Mouse (Mus musculus) gonadal fat pad, adult 2 months (tissue): ENCODE data around the gene Nrxn1. TPM values are rescaled to one million over a fixed set of nuclear protein-coding genes. Genes with fewer than 3 reads are reported as not detected.

Source experiments
- DNase-seq: peaks from one replicate; pipeline ENCODE4 v3.0.0-alpha.2; 2012; ENCODE audit warnings: low read depth
- polyA plus RNA-seq: library from polyadenylated mRNA; depleted of rRNA; stranded (reverse); fragments of >200 nt; gene quantifications from 2 replicates; pipeline ENCODE4 v1.2.3, GENCODE M21; 2012

The Nrxn1 gene
- polyA plus RNA-seq, 1 experiment, result 0.57 TPM

DNA sequence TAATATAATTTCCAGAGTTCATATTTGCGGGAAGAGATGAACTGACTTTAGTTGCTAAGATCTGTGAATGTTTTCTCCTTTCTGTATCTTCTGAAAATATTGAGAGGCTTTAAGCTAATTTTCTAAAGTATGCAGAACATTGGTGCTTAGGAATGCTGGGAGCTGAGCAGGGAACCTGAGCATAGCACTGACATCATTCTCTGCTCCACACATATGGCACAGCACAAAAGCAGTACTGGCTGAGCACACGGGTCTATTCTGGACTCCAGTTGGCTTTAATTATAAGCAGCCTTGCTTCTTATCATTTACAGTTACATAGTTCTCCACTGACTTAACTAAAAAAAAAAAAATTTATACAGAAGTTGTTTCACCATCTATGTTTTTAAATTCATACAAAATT lies 641.5 kb downstream of the Nrxn1 start:
- DNase-seq, result no peak

DNA sequence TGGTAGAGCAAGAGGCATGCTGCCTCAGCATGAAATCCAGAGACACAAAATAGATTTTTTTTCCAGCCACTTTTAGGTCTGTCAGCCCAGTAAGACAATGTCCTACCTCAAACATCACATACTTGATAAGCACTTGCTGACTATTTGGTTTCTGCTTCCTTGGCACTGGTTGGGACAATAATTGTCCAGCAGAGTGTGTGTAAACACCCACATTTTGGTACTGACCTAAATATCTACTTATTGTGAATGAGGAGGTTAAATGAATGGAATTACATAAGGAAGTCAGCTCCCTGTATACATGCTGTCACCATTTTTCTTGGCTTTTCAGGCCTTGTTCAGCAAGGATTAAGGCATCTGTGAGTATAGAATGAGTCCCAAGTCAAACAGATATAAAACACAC lies 649.8 kb downstream of the Nrxn1 start:
- no peak for DNase-seq

DNA sequence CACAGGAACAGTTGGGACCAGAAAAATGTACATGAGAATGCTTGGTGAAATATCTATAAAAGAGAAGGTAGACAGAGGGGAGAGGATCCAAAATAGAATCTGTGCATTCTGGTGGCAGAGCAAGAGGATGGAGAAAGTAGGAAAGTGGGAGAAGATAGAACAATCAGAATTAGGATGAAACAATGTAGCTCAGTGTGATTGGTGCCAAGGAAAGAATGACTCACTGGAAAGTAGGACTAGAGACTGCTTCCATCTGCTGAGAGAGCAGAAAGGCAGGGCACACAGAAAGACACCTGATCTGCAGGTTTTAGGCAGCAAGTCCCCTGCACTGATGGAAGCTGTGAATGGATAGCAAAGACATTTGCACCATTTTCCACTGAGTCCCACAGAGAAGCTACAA lies 657.0 kb downstream of the Nrxn1 start:
- no peak for DNase-seq

DNA sequence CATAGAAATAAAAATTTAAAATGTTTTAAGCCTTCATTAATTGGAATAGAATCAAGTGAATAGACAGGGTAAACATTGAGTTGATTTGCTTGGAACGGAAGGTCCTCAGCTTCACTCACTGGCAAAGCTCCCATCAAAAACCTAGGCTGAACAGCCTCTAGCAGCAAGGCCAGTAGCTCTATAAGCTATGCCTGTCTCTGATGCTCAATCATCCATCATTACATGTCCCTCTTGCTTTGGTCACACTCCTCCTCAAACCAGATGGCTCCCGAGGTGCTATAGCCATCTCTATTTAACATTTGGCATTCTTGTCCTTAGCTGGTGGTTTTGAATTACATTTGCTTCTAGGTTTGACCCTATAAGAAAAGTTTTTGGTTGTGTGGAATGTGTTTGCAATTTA lies 657.5 kb downstream of the Nrxn1 start:
- DNase-seq, result no peak

DNA sequence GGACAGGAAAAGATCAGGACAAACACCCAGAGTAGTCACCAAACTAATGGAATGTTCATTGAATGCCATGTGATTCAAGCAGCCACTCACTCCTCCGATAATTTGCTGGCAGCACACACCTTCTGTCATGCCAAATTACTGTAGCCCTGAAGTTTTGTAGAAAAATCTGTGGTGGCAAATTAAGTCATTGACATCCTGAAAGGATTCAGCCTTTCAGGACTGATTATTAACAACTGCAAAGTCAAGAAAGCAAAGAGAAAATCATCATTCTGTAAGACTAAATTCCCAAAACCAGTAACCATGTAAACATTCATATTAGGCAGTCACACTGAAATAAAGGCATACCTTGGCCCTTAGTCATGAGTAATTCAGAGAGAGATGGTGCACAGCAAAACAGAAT lies 662.7 kb downstream of the Nrxn1 start:
- DNase-seq, result no peak

DNA sequence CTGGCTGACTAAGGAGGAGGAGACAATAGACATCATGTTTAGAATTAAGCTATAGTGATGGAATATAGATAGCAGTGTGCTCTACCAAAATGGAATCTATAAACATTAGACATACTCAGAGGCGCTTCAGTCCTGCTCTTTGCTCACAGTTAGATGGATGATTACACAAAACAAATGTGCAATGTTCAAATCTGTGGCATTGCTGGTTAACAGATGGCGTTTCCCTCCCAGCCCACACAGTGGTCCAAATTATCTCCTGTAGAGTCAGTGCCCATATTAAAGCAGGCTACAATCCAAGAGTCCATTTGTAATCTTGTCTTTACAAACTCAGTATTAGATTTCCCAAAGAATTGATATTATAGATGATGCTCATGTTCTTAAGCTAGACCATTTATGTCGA lies 666.9 kb downstream of the Nrxn1 start:
- no peak for DNase-seq

DNA sequence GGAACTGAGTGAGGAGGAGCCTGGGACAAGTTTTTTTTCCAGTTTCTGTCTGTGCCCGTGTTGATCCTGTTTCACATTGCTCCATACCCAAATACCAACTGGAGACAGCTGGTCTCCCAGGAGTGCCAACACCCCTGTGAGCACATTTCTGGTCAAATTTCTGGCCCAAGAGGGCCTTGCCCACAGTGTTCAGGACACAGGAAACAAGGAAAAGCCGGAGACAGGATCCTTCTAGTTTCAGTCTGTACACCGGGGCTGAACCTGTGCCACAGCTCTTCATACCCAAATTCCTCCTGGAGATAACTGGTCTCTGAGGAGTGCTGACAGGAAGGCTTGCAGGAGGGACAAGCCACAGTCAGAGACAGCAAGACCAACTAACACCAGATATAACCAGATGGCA lies 670.3 kb downstream of the Nrxn1 start:
- no peak for DNase-seq

DNA sequence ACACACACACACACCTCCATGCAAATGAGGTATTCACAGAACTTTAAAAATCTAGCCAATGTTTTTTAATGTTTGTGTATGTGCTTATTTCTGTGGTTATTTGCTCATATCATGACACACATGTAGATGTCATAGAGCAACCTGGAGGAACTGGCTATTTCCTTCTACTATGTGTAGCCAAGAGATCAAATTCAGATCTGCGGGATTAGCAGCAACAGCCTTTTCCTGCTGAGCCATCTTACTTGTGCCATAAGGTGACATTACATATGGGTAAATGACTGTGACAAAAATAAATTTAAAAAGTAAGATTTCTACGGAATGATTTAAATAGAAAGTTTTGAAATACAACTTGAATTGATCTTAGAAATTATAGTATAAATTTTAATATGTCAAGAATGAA lies 672.1 kb downstream of the Nrxn1 start:
- DNase-seq, result no peak

DNA sequence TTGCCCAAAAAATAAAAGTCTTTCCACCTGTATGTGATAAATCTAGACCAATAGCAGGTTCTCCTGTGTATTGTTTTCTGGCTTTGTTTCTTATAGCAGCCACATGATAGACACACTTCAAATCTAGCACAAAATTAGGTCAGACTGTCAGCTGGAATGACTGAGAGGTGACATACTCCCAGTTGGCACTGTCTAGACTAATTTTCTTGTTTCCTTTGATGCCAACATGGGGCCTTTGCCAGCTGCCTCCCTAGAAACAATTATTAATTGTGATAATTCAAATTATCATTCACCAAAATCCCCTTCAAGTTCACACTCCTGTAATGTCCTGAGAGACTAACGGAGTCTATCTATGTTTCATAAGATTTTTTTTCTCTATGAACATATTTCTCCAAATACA lies 673.3 kb downstream of the Nrxn1 start:
- DNase-seq, result no peak

DNA sequence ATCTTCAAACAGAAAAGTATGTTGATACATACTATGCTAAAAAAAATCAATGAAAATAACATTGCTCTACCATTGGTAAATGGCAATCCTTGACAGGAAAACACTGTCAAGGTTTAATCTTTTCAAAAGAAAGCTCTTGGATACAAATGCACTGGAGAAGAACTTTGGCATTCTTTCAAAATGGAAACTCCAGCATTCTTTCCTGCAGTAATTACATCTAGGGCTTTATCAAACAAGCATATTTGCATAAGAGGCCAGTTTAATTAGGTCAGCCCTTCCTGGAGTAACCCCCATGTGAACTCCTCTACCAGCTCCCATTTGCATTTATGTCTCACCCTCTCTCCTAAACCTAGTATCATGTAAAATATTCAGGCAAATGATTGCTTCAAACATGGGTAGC lies 696.5 kb downstream of the Nrxn1 start:
- DNase-seq, result no peak

DNA sequence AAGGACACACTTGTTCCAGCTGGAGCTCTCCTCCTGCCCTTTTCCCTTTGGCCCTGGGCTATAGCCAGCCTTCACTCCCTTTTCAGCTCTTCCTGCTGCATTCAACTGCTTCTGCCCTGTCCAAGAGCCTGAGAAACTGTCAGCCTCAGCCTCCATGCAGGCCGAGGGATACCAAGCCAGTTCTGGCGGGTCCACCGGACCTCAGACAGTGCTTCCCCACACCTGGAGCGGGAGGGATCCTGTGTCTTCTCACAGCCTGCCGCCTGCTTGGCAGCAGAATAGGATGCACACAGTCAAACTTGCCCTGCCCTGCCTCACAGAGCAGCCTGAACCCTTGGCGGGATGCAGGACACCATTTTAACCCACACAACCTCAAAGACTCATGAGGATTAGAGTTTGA lies 698.3 kb downstream of the Nrxn1 start:
- DNase-seq, result no peak

DNA sequence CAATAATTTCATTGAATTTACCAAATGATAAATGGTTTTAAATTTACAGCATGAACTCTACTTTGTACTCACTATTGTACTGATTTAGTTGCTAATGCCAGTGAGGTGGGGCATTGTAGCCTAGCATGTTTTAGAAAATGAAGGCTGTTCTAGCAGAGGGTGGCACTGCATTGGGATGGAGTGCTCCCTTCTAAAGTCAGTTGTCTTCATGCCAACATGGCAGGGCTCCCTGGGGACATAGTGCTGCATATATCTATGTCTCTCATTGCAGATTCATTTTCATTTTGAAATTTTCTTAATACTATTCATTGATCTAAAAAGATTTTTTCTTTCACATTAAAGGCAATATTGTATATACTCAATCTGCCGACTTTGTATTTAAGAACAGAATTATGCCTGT lies 700.1 kb downstream of the Nrxn1 start:
- DNase-seq, result no peak

DNA sequence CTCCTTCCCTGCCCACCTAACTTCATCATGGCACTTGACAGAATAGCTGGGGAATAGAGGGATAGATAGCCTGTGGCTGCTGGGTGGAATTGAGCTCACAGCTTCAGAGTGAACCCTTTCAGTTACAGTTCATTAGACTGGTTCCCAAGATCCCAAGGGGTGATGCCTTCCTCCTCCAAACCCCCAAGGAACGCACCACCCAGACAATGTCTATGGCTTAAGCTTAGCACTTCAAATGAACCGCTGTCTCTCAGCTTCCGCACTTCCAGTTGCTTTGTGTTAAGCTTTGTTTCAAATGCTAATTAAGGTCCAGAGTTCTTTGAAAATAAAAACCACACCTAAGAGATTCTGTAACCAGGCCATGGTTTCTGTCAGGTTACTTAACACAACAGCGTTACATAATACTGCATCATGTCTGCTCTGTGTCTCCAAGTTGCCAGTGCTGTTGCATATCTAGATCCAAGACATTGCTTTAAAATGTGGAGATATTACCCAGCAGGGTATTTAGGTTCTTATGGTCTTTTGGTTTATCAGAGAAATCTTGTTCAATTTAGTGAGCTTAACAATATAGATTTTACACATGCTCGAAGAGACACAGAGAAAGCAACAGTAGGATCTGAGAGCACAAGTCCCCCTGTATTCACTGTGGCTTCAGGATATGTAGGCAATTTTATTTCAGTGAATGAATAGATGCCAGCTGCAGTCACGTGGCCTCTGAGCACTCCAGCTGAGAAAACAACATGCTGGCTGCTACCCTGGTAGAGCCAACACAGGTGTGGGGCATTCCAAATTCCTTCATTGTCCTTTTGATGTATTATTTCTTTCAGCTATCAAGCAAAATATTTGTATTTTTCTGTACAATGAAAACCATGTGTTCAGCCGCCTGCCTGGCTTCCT lies 702.3 kb downstream of the Nrxn1 start:
- DNase-seq, result no peak

DNA sequence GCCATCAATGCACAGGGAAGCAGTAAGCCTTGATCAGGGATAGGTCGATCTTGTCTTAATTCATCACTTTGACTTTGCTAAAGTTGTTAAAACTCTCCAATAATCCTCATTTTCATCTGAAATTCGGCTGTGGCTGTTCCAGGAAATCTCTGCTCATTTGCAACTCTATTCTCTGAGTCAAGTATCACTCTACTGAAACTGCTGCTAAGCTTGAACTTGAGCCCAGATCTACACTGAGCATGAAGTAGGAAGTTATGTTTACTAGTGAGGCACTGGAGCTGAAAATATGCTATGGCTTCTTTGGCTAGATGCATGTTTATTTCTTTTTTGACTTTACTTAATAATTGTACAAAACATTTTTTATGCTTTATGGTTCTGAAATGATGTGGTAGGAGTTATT lies 708.0 kb downstream of the Nrxn1 start:
- DNase-seq, result no peak

DNA sequence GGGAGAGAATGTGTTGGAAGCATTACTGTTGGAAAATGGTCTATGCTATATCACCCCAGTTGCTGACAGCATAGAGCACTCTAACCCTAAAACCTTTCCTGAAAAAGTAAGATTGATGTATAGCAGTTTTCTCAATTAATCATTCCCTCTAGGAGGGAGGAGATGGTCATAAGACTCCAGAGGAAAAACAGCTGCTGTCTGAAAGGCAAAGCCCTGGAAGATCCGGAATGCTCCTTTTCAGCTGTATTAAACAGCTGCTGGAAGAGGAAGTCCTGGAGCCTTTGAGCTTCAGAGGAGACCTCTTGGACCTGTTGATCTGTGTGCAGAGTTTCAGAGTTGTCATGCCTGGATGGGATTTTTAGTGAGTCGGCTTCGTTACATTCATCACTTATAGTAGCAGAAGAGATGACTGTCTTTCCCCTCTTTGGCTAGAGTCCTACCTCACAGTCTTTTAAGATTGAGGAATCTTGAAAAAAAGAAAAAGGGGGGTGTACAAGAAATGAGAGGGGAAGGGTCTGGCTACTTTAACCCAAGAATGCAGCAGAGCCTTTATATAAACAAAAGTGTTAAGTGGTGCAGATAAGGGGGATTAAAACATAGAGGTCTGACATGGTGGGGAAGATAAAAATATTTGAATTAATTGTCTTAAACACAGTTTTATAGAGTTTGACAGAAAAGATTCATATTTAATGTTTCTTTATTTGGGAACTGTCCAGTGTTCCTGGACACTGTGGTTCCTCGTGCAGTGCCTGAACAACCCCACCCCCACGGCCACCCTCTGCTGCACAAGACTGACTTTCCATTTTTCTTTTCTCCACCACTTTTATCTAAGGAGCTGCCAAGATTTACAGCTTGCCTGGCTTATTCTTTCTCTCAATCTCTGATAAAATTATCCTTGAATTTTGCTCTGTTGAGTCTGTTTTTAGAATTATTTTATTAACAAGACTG lies 710.1 kb downstream of the Nrxn1 start:
- DNase-seq, result no peak

DNA sequence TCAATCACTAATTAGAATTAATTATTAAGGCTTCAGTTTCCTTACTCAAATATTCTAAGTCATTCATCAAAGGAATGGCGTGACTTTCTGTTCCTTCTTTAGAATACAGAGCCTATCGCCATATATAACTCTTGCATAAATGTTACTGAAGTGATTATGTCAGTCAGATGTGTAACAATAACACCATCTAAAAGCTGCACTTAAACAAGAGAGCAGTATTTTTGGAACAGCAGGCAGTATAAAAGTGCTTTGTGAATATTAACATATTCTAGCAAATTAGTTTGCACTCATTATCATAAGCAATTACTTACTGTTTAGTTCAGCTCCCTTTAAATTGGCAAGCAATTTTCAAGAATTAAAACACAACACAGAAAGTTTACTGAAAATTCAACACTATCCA lies 716.3 kb downstream of the Nrxn1 start:
- DNase-seq, result no peak

DNA sequence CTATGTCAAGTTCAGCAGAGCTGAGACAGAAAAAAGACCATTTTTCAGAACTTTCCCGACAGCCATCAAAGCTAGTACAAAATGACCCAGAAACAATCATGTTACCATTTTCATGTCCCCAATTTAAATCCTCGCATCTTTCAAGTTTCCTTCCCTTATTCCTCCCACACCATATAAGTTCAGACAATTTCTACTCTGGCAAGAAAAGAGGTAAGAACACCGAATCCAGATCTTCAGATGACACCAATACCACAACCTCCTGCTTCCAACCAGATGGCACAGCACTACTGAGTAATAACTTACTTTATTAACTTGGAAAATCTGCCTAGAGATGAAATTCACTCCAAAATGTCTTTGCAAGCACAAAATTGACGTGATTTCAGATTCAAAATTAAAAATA lies 730.7 kb downstream of the Nrxn1 start:
- no peak for DNase-seq

DNA sequence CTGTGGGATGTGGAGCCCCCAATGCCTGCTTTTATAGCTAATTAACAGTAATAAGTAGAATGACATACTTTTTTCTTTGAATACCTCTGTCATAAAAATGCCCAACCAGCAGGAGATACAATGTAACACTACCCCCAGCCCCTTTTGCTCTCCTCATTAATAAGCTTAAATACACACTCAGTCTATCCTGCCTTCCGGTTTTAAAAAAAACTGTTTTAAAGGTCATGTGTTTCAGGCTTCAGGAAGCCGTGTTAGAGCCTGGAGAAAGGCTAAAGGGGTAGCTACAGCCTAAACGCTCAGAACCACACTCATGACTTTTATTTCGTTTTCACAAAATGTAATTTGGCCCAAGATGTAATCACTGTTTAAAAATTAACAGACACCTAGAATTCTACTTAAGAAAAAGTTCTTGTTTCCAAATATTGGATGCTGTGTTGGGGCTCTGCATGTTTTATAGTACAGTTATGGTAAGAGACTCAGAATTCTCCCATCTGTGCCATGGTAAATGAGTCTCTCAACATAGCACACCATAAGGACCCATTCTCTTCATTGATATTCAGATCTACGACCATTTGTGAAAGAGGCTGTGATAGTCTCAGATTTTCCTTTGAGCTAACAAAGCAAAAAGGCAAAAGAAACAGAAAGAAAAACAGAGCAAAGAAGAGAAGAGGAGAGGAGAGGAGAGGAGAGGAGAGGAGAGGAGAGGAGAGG lies 743.3 kb downstream of the Nrxn1 start:
- DNase-seq, result no peak

DNA sequence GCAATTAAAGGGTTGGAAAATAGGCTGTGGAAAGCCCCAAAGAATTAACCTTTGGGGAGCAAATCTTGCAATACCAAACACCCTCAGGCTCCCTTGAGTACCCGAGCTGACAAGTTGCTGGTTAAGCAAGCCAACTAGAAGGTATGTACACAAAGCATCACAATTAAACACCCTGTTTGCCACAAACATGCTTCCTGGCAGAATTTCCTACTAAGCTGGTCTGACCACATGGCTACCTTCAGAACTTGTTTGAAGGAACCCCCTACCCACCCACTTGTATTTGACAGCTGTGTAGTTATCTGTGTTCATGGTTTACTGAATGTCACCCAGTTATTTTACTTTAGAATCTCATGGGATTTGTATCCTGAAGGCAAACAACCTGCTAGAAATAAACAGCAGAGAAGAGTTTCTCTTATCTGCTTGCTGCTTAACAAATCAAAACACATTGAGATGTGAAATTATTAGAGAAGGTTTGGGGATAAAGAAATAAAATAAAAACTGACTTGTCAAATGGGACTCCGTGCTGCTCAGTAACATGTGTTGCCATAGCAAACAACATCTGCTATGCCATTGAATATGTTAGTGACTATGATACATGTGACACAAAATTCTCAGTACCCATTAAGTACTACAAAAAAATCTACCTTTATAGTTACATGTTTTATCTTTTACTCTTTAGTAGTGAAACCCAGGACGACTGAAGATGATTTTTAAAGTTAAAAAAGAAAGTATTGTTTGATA lies 746.0 kb downstream of the Nrxn1 start:
- DNase-seq, result no peak

DNA sequence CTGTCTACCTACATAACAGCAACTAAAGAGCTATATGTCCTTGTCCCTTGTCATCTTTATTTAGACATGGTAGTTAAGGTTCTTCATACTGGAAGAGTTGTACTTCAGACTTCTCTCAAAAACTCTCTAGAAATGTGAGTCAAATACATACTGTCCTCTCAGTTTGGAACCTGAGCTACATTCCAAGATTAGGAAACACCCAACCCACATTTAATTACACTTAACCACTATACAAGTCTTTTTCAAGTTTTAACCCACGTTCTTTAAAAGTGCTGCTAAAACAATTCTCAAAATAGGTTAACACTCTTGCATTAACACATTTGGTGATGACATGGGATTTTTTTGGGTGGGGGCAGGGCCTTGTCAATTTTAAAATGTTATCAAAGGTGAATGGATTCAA lies 759.4 kb downstream of the Nrxn1 start:
- DNase-seq, result no peak

DNA sequence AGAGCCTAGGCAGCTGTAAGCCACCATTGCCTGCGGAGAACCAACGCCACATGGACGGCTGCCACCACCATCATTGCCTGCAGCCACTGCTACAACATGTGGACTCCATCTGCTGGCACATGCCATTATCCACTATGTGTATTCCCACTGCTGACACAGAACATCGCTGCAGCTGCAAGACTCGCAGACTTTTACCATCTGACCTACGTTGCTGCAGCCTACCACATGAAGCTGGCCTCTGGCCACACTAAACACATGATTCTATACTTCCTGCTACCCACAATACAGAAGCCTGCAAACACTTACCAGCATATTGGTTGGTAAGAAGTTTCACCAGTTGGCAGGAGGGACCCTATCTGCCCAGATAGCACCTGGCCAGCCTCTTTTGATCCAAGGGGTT lies 769.2 kb downstream of the Nrxn1 start:
- DNase-seq, result no peak

DNA sequence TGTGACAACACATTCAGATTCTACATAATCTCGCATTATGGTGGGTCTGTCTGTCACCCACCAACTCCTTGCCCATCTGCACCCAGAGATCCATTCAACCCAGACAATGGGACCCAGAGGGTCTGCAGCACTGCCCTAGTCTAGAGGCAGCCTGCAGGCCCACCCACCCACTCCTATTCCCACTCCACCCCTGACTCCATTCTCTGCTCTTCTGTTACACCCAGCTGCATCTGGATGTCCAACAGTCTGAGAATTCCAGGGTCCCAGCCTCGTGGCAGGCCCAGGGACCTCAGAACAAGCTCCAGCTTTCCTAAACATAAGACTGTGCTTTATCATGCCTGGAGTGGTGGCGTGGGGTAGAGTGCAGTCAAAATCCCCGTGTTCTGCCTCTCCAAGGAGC lies 820.6 kb downstream of the Nrxn1 start:
- DNase-seq, result no peak
